8 mouse cellular contexts compared by ENCODE assay signal in genomic region chr7:131560697-131561042, GRCm38 (mm10). TPM values are rescaled to one million over a fixed set of nuclear protein-coding genes. Genes with fewer than 3 reads are reported as not detected.
A peak's percentile ranks its signal among the peaks of the same experiment; 100 is the strongest.
DNase-seq lines count a peak whose midpoint lies in the region; ATAC-seq and TF ChIP-seq lines count a peak whose summit lies in the region.

No protein-coding gene starts in this region.

- no peaks in the 10 kb centered on the region for H3K9me3 ChIP-seq in heart, embryonic 11.5 days (replicated peaks; ENCODE audit: control insufficient read depth, low read length)
- no peaks in the 10 kb centered on the region for H3K9me3 ChIP-seq in E14TG2a.4 (ENCODE audit: low read length)
- no peaks in the 10 kb centered on the region for H3K9me3 ChIP-seq in forebrain, embryonic 16.5 days (ENCODE audit: control insufficient read depth, low read length)

- H3K9ac ChIP-seq in heart, embryonic 11.5 days (ENCODE audit: low read depth, low read length): peak overlapping the region; percentile 96
- peak overlapping the region; percentile 79 for H3K9ac ChIP-seq in forebrain, embryonic 16.5 days (replicated peaks; ENCODE audit: low read depth, low read length)

- peaks cover 52% of the 10 kb centered on the region for H3K79me2 ChIP-seq in macrophage (ENCODE audit: inconsistent target)

- no peak for TF ChIP-seq CTCF in E14TG2a.4 (conservative IDR thresholded peaks at IDR 0.05; ENCODE audit: low read length)

- H3K4me1 ChIP-seq in heart, embryonic 11.5 days (ENCODE audit: control insufficient read depth, insufficient read depth, low read length): peaks cover 4% of the 10 kb centered on the region
- H3K4me1 ChIP-seq in E14TG2a.4 (replicated peaks; ENCODE audit: low read depth, low read length): peaks cover 61% of the 10 kb centered on the region
- peaks cover 16% of the 10 kb centered on the region for H3K4me1 ChIP-seq in forebrain, embryonic 16.5 days (replicated peaks; ENCODE audit: control insufficient read depth, insufficient read depth, low read length)

- 1% methylated on average over 14 of the region's 14 CpGs for WGBS in heart, embryonic 11.5 days (ENCODE audit: insufficient replicate concordance)
- WGBS in forebrain, embryonic 16.5 days: under 1% methylated on average over 14 of the region's 14 CpGs
- WGBS in macrophage (ENCODE audit: missing documents): under 1% methylated on average over 14 of the region's 14 CpGs

- H3K27ac ChIP-seq in heart, embryonic 11.5 days (ENCODE audit: low read depth, low read length): peak overlapping the region; percentile 90; the same call in 1 of the 2 replicates
- H3K27ac ChIP-seq in forebrain, embryonic 16.5 days (ENCODE audit: low read length): peak overlapping the region; percentile 91
- H3K27ac ChIP-seq in macrophage: peak overlapping the region; percentile 63

- H3K27me3 ChIP-seq in heart, embryonic 11.5 days (ENCODE audit: control insufficient read depth, insufficient read depth, low read length): peaks cover 28% of the 10 kb centered on the region
- peaks cover 28% of the 10 kb centered on the region for H3K27me3 ChIP-seq in E14TG2a.4 (ENCODE audit: insufficient read depth, low read length)
- peaks cover 21% of the 10 kb centered on the region for H3K27me3 ChIP-seq in forebrain, embryonic 16.5 days (replicated peaks; ENCODE audit: control insufficient read depth, insufficient read depth, low read length)

- H3K36me3 ChIP-seq in heart, embryonic 11.5 days (ENCODE audit: control insufficient read depth, insufficient read depth, low read length): peaks cover 15% of the 10 kb centered on the region
- H3K36me3 ChIP-seq in E14TG2a.4 (ENCODE audit: insufficient read depth, low read length) (peaks cover 46% of the 10 kb centered on the region), macrophage (ENCODE audit: inconsistent target) (peaks cover 30% of the 10 kb centered on the region)
- H3K36me3 ChIP-seq in forebrain, embryonic 16.5 days (ENCODE audit: control insufficient read depth, insufficient read depth): peaks cover 7% of the 10 kb centered on the region; the same call in 1 of the 2 replicates

- peak; percentile 55 for ATAC-seq in heart, embryonic 11.5 days (replicated peaks; ENCODE audit: insufficient number of reproducible peaks, low FRiP score, low TSS enrichment)
- ATAC-seq in forebrain, embryonic 16.5 days: peak; percentile 27

- H3K4me2 ChIP-seq in heart, embryonic 11.5 days: peak overlapping the region; percentile 74
- H3K4me2 ChIP-seq in forebrain, embryonic 16.5 days (ENCODE audit: low read length): peak overlapping the region; percentile 84

- peak overlapping the region; percentile 77 for H3K4me3 ChIP-seq in heart, embryonic 11.5 days (ENCODE audit: low read depth, low read length)
- H3K4me3 ChIP-seq in E14TG2a.4 (replicated peaks; ENCODE audit: low read length): peak overlapping the region; percentile 92
- H3K4me3 ChIP-seq in forebrain, embryonic 16.5 days (replicated peaks; ENCODE audit: low read length): peak overlapping the region; percentile 70
- peak overlapping the region; percentile 90 for H3K4me3 ChIP-seq in macrophage (ENCODE audit: inconsistent target)

- no peak for DNase-seq in heart, adult 11 months
- DNase-seq in right cerebral cortex, postnatal 14 days: no peak
- no peak for DNase-seq in layer of hippocampus, postnatal 14 days (ENCODE audit: low spot score in 2 of 2)
- no peak for DNase-seq in spleen, postnatal 4 days (ENCODE audit: low spot score in 2 of 2)

RNA-seq across cellular contexts. Expression of gene Bub3, which starts 0.6 kb away (rescaled TPM):
- 147 and 148 TPM in 2 replicates for polyA plus RNA-seq in heart, embryonic 11.5 days (2014; fragmentation: Nextera tagmentation; extraction: Ambion mirVana)
- polyA plus RNA-seq in forebrain, embryonic 16.5 days (2015; fragmentation: Nextera tagmentation; extraction: Ambion mirVana): 186 and 188 TPM in 2 replicates
- total RNA-seq in macrophage (2018; cell fraction: chromatin; rRNA removed): 10 to 100 TPM in 25 of 26 experiments, 1 to 10 TPM in 1; 9.6 to 49.9 (median 30.5) TPM
- total RNA-seq in macrophage (2018; cell fraction: cytosol; rRNA removed): 10 to 100 TPM; 28.2 to 44.2 (median 38.7) TPM
- total RNA-seq in macrophage (2018; cell fraction: nucleus; rRNA removed): 10 to 100 TPM; 10.0 to 40.0 (median 26.5) TPM
- polyA plus RNA-seq in macrophage (2018): 36.6 to 51.4 TPM (median 42.7 TPM) in 3 replicates
- 10 to 100 TPM; 52.9 to 56.1 TPM for total RNA-seq in layer of hippocampus, postnatal 14 days (2021)

RNA-seq across cellular contexts. Expression of gene Hmx2, which starts 12.1 kb away (rescaled TPM):
- polyA plus RNA-seq in heart, embryonic 11.5 days (2014; fragmentation: Nextera tagmentation; extraction: Ambion mirVana): not detected in 2 replicates
- 0.20 and 0.91 TPM in 2 replicates for polyA plus RNA-seq in forebrain, embryonic 16.5 days (2015; fragmentation: Nextera tagmentation; extraction: Ambion mirVana)
- not detected for total RNA-seq in macrophage (2018; cell fraction: chromatin; rRNA removed)
- not detected for total RNA-seq in macrophage (2018; cell fraction: cytosol; rRNA removed)
- total RNA-seq in macrophage (2018; cell fraction: nucleus; rRNA removed): not detected
- not detected in 3 replicates for polyA plus RNA-seq in macrophage (2018)
- not detected for total RNA-seq in layer of hippocampus, postnatal 14 days (2021)

RNA-seq across cellular contexts. Expression of gene Hmx3, which starts 18.0 kb away (rescaled TPM):
- not detected in 2 replicates for polyA plus RNA-seq in heart, embryonic 11.5 days (2014; fragmentation: Nextera tagmentation; extraction: Ambion mirVana)
- 0.16 and 0.52 TPM in 2 replicates for polyA plus RNA-seq in forebrain, embryonic 16.5 days (2015; fragmentation: Nextera tagmentation; extraction: Ambion mirVana)
- total RNA-seq in macrophage (2018; cell fraction: chromatin; rRNA removed): not detected
- total RNA-seq in macrophage (2018; cell fraction: cytosol; rRNA removed): not detected
- not detected for total RNA-seq in macrophage (2018; cell fraction: nucleus; rRNA removed)
- not detected in 3 replicates for polyA plus RNA-seq in macrophage (2018)
- total RNA-seq in layer of hippocampus, postnatal 14 days (2021): not detected
